Mouse (Mus musculus) embryonic fibroblast, embryonic 13.5 days (primary cell): ENCODE data around the gene Ano5.

ENCODE experiments used
- CTCF ChIP-seq: IDR thresholded peaks from 2 replicates; pipeline ENCODE4 v1.5.1; 2011; ENCODE audit warnings: mild to moderate bottlenecking, control low read depth, low read length, moderate library complexity, borderline replicate concordance; ENCODE audit not compliant: insufficient read depth
- POLR2A ChIP-seq: IDR thresholded peaks from 2 replicates; pipeline ENCODE4 v1.6.1; 2011; ENCODE audit warnings: low read depth, mild to moderate bottlenecking, control low read depth, low read length, moderate library complexity

- TF ChIP-seq POLR2A (no peak), CTCF (no peak)
Observed at GRCm38 (mm10) chr7:51622196-51622595, 111.4 kb downstream of the Ano5 start.
